Mouse (Mus musculus) thymus, postnatal 36 days (tissue): ENCODE measurements around the gene Adsl.
"Not testable (repeated sequence)": the region's sequence is repeated elsewhere in the genome, so short reads cannot be mapped to it uniquely, and the experiment has no call there.

Experiments
- DNase-seq, 2 experiments: peaks; one replicate each; pipeline ENCODE4 v3.0.0; 2022; ENCODE audit warnings: mixed read lengths in 2 of 2

Adsl gene

GRCm38 (mm10) chr15:80948145-80949135 lies at the start of gene Adsl:
TSS of gene Adsl (plus strand) at chr15:80948490.
- DNase-seq: peak; percentile 85 to 86

DNA sequence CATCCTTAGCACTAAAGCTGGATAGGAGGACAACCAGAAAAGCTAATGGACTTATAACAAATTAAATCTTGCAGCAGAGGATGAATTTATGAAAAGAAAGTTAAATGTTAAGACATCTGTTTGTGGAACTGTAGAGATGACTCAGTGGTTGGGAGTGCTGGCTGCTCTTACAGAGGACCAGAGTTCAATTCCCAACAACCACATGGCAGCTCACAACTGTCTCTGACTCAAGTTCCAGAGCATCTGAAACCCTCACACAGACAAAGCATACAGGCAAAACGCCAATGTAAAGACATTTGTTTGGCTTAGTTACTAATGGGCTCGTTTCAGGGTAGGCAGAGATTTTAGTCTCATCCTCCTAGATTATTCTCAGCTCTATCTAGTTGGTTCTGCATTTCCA lies 48.5 kb upstream of the Adsl start:
- DNase-seq: no peak

- no peak for DNase-seq
Observed at GRCm38 (mm10) chr15:80901806-80902513, 46.3 kb upstream of the Adsl start.

- not testable (repeated sequence) for DNase-seq
Observed at GRCm38 (mm10) chr15:80904776-80905175, 43.5 kb upstream of the Adsl start.

GRCm38 (mm10) chr15:80910183-80910582 lies 38.1 kb upstream of the Adsl start:
- no peak for DNase-seq

- DNase-seq: no peak
Observed at GRCm38 (mm10) chr15:80910790-80911531, 37.3 kb upstream of the Adsl start.

DNA sequence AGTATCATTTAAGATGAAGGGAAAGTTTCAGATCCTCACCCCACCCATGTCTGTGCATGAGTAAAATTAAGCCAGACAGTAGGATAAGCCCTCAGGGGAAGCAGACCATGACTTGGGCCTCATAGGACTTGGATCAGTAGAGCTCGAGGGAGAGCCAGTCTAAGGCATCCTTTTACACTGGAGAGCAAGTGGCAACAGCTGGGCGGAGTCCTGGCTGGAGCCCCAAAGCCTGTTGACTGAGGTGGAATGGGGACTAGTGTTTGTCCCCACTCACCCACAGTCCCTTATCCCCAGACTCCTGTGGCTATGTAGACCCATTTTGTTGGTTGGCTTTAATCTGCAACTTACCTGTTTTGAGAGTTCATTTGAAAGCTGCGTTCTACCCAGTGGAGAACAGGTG lies 36.1 kb upstream of the Adsl start:
- DNase-seq: no peak

- no peak for DNase-seq
Observed at GRCm38 (mm10) chr15:80913803-80914202, 34.5 kb upstream of the Adsl start.

GRCm38 (mm10) chr15:80915850-80916249 lies 32.4 kb upstream of the Adsl start:
- DNase-seq: no peak

GRCm38 (mm10) chr15:80916621-80917020 lies 31.7 kb upstream of the Adsl start:
- DNase-seq: no peak

DNA sequence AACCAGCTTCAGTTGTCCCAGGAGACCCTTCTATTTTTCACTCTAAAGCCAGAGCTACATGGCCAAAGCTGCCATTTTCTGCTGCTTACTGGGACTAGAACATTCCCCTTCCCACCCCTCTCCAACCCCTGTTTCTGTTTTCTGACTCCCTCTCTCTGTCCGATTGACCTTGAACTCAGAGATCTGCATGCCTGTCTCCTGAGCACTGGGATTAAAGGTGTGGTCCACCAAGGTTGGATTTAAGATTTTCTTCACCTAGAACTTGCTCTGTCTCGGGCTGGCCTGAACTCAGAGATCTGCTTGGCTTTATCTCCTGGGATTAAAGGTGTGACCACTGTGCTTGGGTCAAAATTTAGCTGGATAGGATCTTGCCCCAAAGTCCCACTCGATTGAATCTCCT lies 27.9 kb upstream of the Adsl start:
- DNase-seq: no peak

DNA sequence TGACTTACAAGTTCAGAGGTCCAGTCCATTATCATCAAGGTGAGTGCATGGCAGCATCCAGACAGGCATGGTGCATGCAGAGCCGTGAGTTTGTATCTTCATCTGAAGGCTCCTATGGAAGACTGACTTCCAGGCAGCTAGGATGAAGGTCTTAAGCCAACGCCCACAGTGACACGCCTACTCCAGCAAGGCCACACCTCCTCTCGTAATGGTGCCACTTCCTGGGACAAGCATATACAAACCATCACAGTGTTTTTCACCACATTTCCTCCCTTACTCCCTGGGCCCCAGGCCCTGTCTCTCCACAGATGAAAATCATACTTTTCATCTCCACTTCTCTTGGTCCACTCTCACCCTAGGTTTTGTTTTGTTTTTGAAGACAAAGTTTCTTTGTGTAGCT lies 26.5 kb upstream of the Adsl start:
- DNase-seq: peak in 1 of 2 experiments; percentile 35

DNA sequence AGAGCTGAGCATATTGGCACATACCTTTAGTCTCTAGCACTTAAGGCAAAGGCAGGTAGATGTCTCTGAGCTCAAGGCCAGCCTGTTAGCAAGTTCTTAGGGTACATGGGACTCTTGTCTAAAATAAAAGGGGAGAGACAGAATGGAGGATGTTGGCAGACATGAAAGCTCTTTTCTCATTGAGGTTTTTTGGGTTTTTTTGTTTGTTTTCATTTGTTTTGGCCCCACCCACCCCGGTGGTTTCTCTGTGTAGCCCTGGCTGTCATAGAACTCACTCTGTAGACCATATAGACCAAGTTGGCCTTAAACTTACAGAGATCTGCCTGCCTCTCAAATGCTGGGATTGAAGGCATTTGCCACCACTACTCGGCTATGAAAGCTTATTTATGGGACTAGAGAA lies 24.1 kb upstream of the Adsl start:
- DNase-seq: no peak

DNA sequence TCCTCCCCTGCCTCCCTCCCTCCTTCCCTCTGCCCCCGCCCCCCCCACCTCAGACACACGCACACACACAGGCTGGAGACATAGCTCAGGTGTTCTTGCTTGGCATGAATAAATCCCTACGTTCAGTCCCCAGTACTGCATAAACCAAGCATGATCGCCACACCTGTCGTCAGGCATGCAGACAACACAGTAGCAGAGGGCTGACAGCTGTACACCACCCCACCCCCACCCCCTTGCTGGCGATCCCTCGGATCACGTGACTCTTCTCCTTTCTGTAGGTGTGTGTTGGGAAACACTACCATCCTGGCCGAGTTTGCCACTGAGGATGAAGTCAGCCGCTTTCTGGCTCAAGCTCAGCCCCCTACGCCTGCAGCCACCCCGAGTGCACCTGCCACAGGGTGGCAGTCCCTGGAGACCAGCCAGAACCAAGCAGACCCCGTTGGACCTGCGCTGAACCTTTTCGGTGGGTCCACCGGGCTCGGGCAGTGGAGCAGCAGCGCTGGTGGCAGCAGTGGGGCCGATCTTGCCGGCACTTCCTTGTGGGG lies 19.4 kb upstream of the Adsl start:
- DNase-seq: peak; percentile 21 to 55

DNA sequence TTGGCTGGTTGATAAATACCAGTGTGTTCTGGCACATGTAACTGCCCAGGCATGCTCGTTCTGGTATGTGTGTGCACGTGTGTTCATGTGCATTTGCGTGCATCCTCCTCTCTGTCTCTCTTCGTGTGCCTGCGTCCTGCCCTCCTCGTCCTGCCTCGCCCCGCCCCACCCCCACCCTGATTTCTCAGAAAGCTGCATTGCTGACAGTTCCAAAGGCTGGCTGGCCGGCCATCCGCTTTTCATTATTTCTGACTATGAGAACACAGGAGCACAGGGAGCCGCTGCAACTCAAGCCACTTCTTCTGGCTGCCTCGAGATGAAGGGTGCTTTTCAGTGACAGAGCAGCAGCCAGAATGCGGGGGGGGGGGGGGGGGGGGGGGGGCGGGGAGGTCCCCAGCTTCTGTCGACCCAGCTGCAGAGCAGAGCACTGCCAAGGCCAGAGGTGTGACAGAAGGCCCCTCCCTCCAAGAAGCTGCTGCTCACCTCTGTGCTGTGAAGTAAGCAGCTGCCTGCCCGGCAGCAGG lies 18.2 kb upstream of the Adsl start:
- peak; percentile 56 to 80 for DNase-seq

GRCm38 (mm10) chr15:80930676-80931320 lies 17.5 kb upstream of the Adsl start:
- DNase-seq: peak; percentile 56 to 68

- peak; percentile 41 to 52 for DNase-seq
Observed at GRCm38 (mm10) chr15:80931345-80931960, 16.8 kb upstream of the Adsl start.

DNA sequence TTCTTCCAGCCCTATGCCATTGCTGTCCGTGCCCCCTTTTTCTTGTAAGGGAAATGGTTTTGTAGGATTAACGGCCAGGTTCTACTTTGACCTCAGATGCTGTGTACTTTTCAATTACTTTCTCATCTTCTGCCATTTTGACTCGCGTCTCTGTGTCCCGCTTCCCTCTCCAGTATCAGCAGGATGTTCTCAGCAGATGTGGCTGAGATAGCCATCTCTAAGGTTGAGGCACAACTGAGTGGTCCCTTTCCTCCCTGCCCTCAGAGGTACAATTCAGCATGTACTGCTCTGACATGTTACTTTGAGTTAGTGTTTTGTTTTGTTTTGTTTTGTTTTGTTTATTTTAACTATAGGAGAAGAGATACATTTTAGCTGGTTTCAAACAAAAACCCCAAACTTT lies 13.4 kb upstream of the Adsl start:
- peak in 1 of 2 experiments; percentile 37 for DNase-seq

GRCm38 (mm10) chr15:80936686-80937085 lies 11.6 kb upstream of the Adsl start:
- no peak for DNase-seq

- DNase-seq: no peak
Observed at GRCm38 (mm10) chr15:80938615-80939014, 9.7 kb upstream of the Adsl start.

GRCm38 (mm10) chr15:80939401-80939800 lies 8.9 kb upstream of the Adsl start:
- no peak for DNase-seq
